Mouse (Mus musculus): ENCODE data around the gene Igf1r. TPM values are rescaled to one million over a fixed set of nuclear protein-coding genes. Genes with fewer than 3 reads are reported as not detected.

The Igf1r gene
- polyA plus RNA-seq, 1 experiment from 2014 or later, result 27.8 TPM

GRCm38 (mm10) chr7:68136056-68136455, 183.4 kb downstream of the Igf1r start:
- H3K4me1 ChIP-seq, result peaks cover 19% of the 10 kb centered on the region
- H3K27ac ChIP-seq, result no peak overlapping the region
- H3K9me3 ChIP-seq, result no peaks in the 10 kb centered on the region
- no peak overlapping the region for H3K4me2 ChIP-seq
- no peaks in the 10 kb centered on the region for H3K36me3 ChIP-seq (replicated peaks)
- WGBS, result 68% methylated on average over 10 of the region's 10 CpGs
- no peaks in the 10 kb centered on the region for H3K27me3 ChIP-seq (replicated peaks)
- no peak overlapping the region for H3K4me3 ChIP-seq
- ATAC-seq (replicated peaks), result peak; percentile 31; the same call in 1 of the 2 replicates
- H3K9ac ChIP-seq, result no peak overlapping the region

- H3K27me3 ChIP-seq (replicated peaks), result no peaks in the 10 kb centered on the region
Measured at GRCm38 (mm10) chr7:68139384-68139783, 186.8 kb downstream of the Igf1r start.

GRCm38 (mm10) chr7:68140041-68140807, 187.6 kb downstream of the Igf1r start:
- Histone ChIP-seq H3K36me3 (replicated peaks) (no peaks in the 10 kb centered on the region), H3K4me2 (no peak overlapping the region), H3K9ac (no peak overlapping the region), H3K9me3 (no peaks in the 10 kb centered on the region), H3K4me1 (peaks cover 6% of the 10 kb centered on the region), H3K4me3 (no peak overlapping the region), H3K27ac (no peak overlapping the region), H3K27me3 (replicated peaks) (no peaks in the 10 kb centered on the region)
- 82% methylated on average over 11 of the region's 11 CpGs for WGBS
- no peak for ATAC-seq (replicated peaks)

More at GRCm38 (mm10) chr7:68139384-68139783, 186.8 kb downstream of the Igf1r start:
- Histone ChIP-seq H3K4me2 (no peak overlapping the region), H3K9ac (no peak overlapping the region), H3K27ac (no peak overlapping the region), H3K4me1 (peaks cover 6% of the 10 kb centered on the region), H3K9me3 (no peaks in the 10 kb centered on the region), H3K4me3 (no peak overlapping the region), H3K36me3 (replicated peaks) (no peaks in the 10 kb centered on the region)
- ATAC-seq (replicated peaks), result no peak
- WGBS, result 78% methylated on average over 2 of the region's 2 CpGs

GRCm38 (mm10) chr7:68144266-68144665, 191.6 kb downstream of the Igf1r start:
- no peaks in the 10 kb centered on the region for H3K36me3 ChIP-seq (replicated peaks)
- peaks cover 14% of the 10 kb centered on the region for H3K4me1 ChIP-seq
- H3K27ac ChIP-seq, result no peak overlapping the region
- H3K27me3 ChIP-seq (replicated peaks), result no peaks in the 10 kb centered on the region
- H3K9me3 ChIP-seq, result no peaks in the 10 kb centered on the region
- no peak for ATAC-seq (replicated peaks)
- WGBS, result 70% methylated on average over 6 of the region's 6 CpGs
- no peak overlapping the region for H3K9ac ChIP-seq
- H3K4me3 ChIP-seq, result no peak overlapping the region
- no peak overlapping the region for H3K4me2 ChIP-seq

GRCm38 (mm10) chr7:68148297-68149048, 195.8 kb downstream of the Igf1r start:
- H3K4me3 ChIP-seq, result no peak overlapping the region

GRCm38 (mm10) chr7:68151892-68152291, 199.3 kb downstream of the Igf1r start:
- no peaks in the 10 kb centered on the region for H3K36me3 ChIP-seq (replicated peaks)
- H3K27me3 ChIP-seq (replicated peaks), result no peaks in the 10 kb centered on the region
- H3K9me3 ChIP-seq, result no peaks in the 10 kb centered on the region
- H3K4me3 ChIP-seq, result no peak overlapping the region
- no peak overlapping the region for H3K27ac ChIP-seq
- H3K4me1 ChIP-seq, result peaks cover 46% of the 10 kb centered on the region
- H3K4me2 ChIP-seq, result no peak overlapping the region
- 76% methylated on average over 5 of the region's 5 CpGs for WGBS
- H3K9ac ChIP-seq, result no peak overlapping the region
- no peak for ATAC-seq (replicated peaks)

More at GRCm38 (mm10) chr7:68148297-68149048, 195.8 kb downstream of the Igf1r start:
- Histone ChIP-seq H3K9ac (no peak overlapping the region), H3K4me1 (peaks cover 17% of the 10 kb centered on the region), H3K27me3 (replicated peaks) (no peaks in the 10 kb centered on the region), H3K4me2 (no peak overlapping the region), H3K36me3 (replicated peaks) (no peaks in the 10 kb centered on the region), H3K27ac (no peak overlapping the region), H3K9me3 (no peaks in the 10 kb centered on the region)
- 27% methylated on average over 20 of the region's 20 CpGs for WGBS
- no peak; the same call in 1 of the 2 replicates for ATAC-seq (replicated peaks)

- Histone ChIP-seq H3K9me3 (no peaks in the 10 kb centered on the region), H3K4me2 (no peak overlapping the region), H3K27me3 (replicated peaks) (no peaks in the 10 kb centered on the region), H3K27ac (no peak overlapping the region), H3K36me3 (replicated peaks) (no peaks in the 10 kb centered on the region), H3K4me1 (peaks cover 49% of the 10 kb centered on the region), H3K9ac (no peak overlapping the region), H3K4me3 (no peak overlapping the region)
- 94% methylated on average over 8 of the region's 8 CpGs for WGBS
- ATAC-seq (replicated peaks), result no peak
Measured at GRCm38 (mm10) chr7:68152458-68152857, 199.8 kb downstream of the Igf1r start.

GRCm38 (mm10) chr7:68153269-68153668, 200.6 kb downstream of the Igf1r start:
- no peak for ATAC-seq (replicated peaks)
- no peak overlapping the region for H3K4me3 ChIP-seq
- no peaks in the 10 kb centered on the region for H3K9me3 ChIP-seq
- WGBS, result 87% methylated on average over 8 of the region's 8 CpGs
- no peak overlapping the region for H3K27ac ChIP-seq
- H3K36me3 ChIP-seq (replicated peaks), result no peaks in the 10 kb centered on the region
- no peaks in the 10 kb centered on the region for H3K27me3 ChIP-seq (replicated peaks)
- no peak overlapping the region for H3K9ac ChIP-seq
- peaks cover 45% of the 10 kb centered on the region for H3K4me1 ChIP-seq
- H3K4me2 ChIP-seq, result no peak overlapping the region

- no peaks in the 10 kb centered on the region for H3K9me3 ChIP-seq
- peak overlapping the region; percentile 41; the same call in 1 of the 2 replicates for H3K27ac ChIP-seq
- H3K27me3 ChIP-seq (replicated peaks), result no peaks in the 10 kb centered on the region
- H3K4me2 ChIP-seq, result no peak overlapping the region
- no peak overlapping the region for H3K9ac ChIP-seq
- H3K4me1 ChIP-seq, result peaks cover 34% of the 10 kb centered on the region
- 31% methylated on average over 7 of the region's 7 CpGs for WGBS
- H3K4me3 ChIP-seq, result no peak overlapping the region
- ATAC-seq (replicated peaks), result no peak
- H3K36me3 ChIP-seq (replicated peaks), result no peaks in the 10 kb centered on the region
Measured at GRCm38 (mm10) chr7:68154588-68154987, 202.0 kb downstream of the Igf1r start.

- no peaks in the 10 kb centered on the region for H3K9me3 ChIP-seq
- peaks cover 26% of the 10 kb centered on the region for H3K4me1 ChIP-seq
- WGBS, result 54% methylated on average over 13 of the region's 13 CpGs
- ATAC-seq (replicated peaks), result no peak
- H3K27me3 ChIP-seq (replicated peaks), result no peaks in the 10 kb centered on the region
- H3K4me3 ChIP-seq, result no peak overlapping the region
- no peak overlapping the region for H3K4me2 ChIP-seq
- no peaks in the 10 kb centered on the region for H3K36me3 ChIP-seq (replicated peaks)
- H3K9ac ChIP-seq, result no peak overlapping the region
- 0 out of 2 replicates have a peak overlapping the region, but pooled peaks have one; percentile 18 for H3K27ac ChIP-seq
Measured at GRCm38 (mm10) chr7:68160094-68160791, 207.6 kb downstream of the Igf1r start.

GRCm38 (mm10) chr7:68164074-68164473, 211.4 kb downstream of the Igf1r start:
- H3K4me3 ChIP-seq, result no peak overlapping the region
- 94% methylated on average over 3 of the region's 3 CpGs for WGBS
- H3K9me3 ChIP-seq, result no peaks in the 10 kb centered on the region
- H3K9ac ChIP-seq, result no peak overlapping the region
- H3K27ac ChIP-seq, result no peak overlapping the region
- H3K27me3 ChIP-seq (replicated peaks), result no peaks in the 10 kb centered on the region
- no peak for ATAC-seq (replicated peaks)
- no peaks in the 10 kb centered on the region for H3K36me3 ChIP-seq (replicated peaks)
- no peak overlapping the region for H3K4me2 ChIP-seq
- peaks cover 12% of the 10 kb centered on the region for H3K4me1 ChIP-seq

GRCm38 (mm10) chr7:68172776-68173175, 220.1 kb downstream of the Igf1r start:
- no peak for ATAC-seq (replicated peaks)
- H3K4me1 ChIP-seq, result peaks cover 3% of the 10 kb centered on the region; the same call in 1 of the 2 replicates
- H3K27me3 ChIP-seq (replicated peaks), result no peaks in the 10 kb centered on the region
- H3K9ac ChIP-seq, result no peak overlapping the region
- no peaks in the 10 kb centered on the region for H3K36me3 ChIP-seq (replicated peaks)
- H3K4me3 ChIP-seq, result no peak overlapping the region
- H3K4me2 ChIP-seq, result no peak overlapping the region
- H3K27ac ChIP-seq, result no peak overlapping the region
- WGBS, result 71% methylated on average over 7 of the region's 7 CpGs
- H3K9me3 ChIP-seq, result no peaks in the 10 kb centered on the region

Measured in midbrain, embryonic 15.5 days (tissue).